Mouse (Mus musculus) lung, postnatal 0 days (tissue): ENCODE measurements around the gene Adamtsl3. TPM values are rescaled to one million over a fixed set of nuclear protein-coding genes. Genes with fewer than 3 reads are reported as not detected.

Experiments used
- ATAC-seq: fragments of 200-750 bp; cut with Nextera tagmentation; 2 replicates; pipeline ENCODE4 v1.8.0; 2017; ENCODE audit warnings: moderate library complexity
- DNase-seq: peaks from one replicate; pipeline ENCODE4 v3.0.0-alpha.2; 2016; ENCODE audit warnings: low spot score
- H3K27ac ChIP-seq: fragments of 300-500 bp; sonication (generic); 2 replicates; pipeline ENCODE4 v1.5.1; 2014; ENCODE audit warnings: antibody characterized with exemption, mild to moderate bottlenecking, low read length, mixed read lengths
- H3K27me3 ChIP-seq: fragments of 300-500 bp; sonication (generic); replicated peaks from 2 replicates; pipeline ENCODE4 v1.6.1; 2014; ENCODE audit warnings: low read length, mixed read lengths; ENCODE audit not compliant: insufficient read depth
- H3K36me3 ChIP-seq: fragments of 300-500 bp; sonication (generic); 2 replicates; pipeline ENCODE4 v1.6.1; 2014; ENCODE audit warnings: low read length, mixed read lengths; ENCODE audit not compliant: insufficient read depth
- H3K4me1 ChIP-seq: fragments of 300-500 bp; sonication (generic); 2 replicates; pipeline ENCODE4 v1.6.1; 2014; ENCODE audit warnings: antibody characterized with exemption, low read depth, low read length, mixed read lengths; ENCODE audit not compliant: insufficient read depth
- H3K4me2 ChIP-seq: fragments of 300-500 bp; sonication (generic); replicated peaks from 2 replicates; pipeline ENCODE4 v1.6.1; 2014; ENCODE audit warnings: low read depth, mild to moderate bottlenecking, low read length, moderate library complexity, mixed read lengths
- H3K4me3 ChIP-seq: fragments of 300-500 bp; sonication (generic); 2 replicates; pipeline ENCODE4 v1.5.1; 2014; ENCODE audit warnings: low read depth, low read length
- H3K9ac ChIP-seq: fragments of 300-500 bp; sonication (generic); replicated peaks from 2 replicates; pipeline ENCODE4 v1.6.1; 2014; ENCODE audit warnings: low read depth, mild to moderate bottlenecking
- H3K9me3 ChIP-seq: fragments of 300-500 bp; sonication (generic); 2 replicates; pipeline ENCODE4 v1.6.1; 2016; ENCODE audit warnings: low read length, mixed read lengths
- CTCF ChIP-seq: IDR thresholded peaks from 2 replicates; pipeline ENCODE4 v1.5.1; 2016; ENCODE audit warnings: antibody characterized with exemption, mild to moderate bottlenecking
- EP300 ChIP-seq: IDR thresholded peaks from 2 replicates; pipeline ENCODE4 v1.6.1; 2016; ENCODE audit warnings: antibody characterized with exemption, mild to moderate bottlenecking, control low read depth
- WGBS: fragments of 180-500 bp; shearing (Covaris S2); extraction: QIAGEN DNeasy Blood & Tissue Kit; methylation state at CpG from one replicate; pipeline ENCODE4 v1.1.7; 2014; 5-methylcytosine and 5-hydroxymethylcytosine counted together
- polyA plus RNA-seq: library from polyadenylated mRNA; unstranded; fragments of >200 nt; fragmentation: Nextera tagmentation; extraction: Ambion mirVana; gene quantifications from 2 replicates; pipeline ENCODE4 v1.2.1, GENCODE M21; 2015

Adamtsl3 gene
- polyA plus RNA-seq, 1 experiment from 2014 or later, result 2.4 TPM

DNA sequence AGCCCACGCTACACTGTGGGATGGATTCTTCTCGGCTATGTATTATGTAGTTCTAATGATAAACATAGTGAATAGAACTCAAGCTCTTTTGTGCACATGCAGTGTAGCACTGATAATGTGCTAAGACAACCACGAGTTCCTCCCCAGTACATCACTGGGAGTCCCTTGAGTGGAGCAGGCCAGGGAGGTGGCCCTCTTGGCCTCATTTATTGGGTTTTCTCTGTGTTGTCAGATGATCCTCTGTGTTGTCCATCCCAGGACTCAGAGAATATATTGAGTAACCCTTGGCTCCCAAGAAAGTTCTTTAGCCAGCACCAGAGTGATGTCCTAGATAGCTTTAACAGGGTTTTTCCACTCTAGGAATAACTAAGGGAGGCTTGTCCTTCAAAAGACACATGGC is 14.9 kb downstream of the Adamtsl3 start:
- DNase-seq (no peak), ATAC-seq (no peak)
- Histone ChIP-seq H3K4me2 (no peak overlapping the region), H3K4me1 (no peaks in the 10 kb centered on the region), H3K9me3 (no peaks in the 10 kb centered on the region), H3K9ac (no peak overlapping the region), H3K4me3 (no peak overlapping the region), H3K27ac (no peak overlapping the region), H3K36me3 (no peaks in the 10 kb centered on the region), H3K27me3 (no peaks in the 10 kb centered on the region)
- WGBS, result 78% methylated on average over 3 of the region's 3 CpGs
- no peak for TF ChIP-seq EP300
- no peak for TF ChIP-seq CTCF

DNA sequence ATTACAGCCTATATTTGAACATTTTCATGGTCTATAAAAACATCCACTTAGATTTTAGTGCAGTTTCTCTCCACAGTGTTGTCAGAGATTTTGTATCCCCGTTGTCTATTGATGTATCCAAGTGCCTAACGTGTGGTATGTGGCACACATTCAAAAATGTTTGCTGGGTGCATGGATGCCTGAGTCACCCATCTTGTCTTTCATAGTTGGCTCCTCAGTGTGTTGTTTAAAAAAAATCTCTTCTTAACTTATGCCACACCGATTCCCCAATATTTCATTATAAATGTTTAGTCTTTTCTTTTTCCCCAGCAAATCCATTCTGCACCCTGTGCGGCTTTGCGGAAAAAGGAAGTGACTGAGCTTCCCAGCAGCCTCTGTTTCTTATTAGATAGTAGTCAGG is 23.7 kb downstream of the Adamtsl3 start:
- 66% methylated on average over 5 of the region's 5 CpGs for WGBS
- no peaks in the 10 kb centered on the region for H3K4me1 ChIP-seq
- no peak overlapping the region for H3K27ac ChIP-seq
- no peaks in the 10 kb centered on the region for H3K9me3 ChIP-seq
- H3K9ac ChIP-seq, result no peak overlapping the region
- DNase-seq (no peak), ATAC-seq (no peak)
- H3K4me2 ChIP-seq, result no peak overlapping the region
- H3K4me3 ChIP-seq, result no peak overlapping the region
- no peaks in the 10 kb centered on the region for H3K36me3 ChIP-seq
- no peak for TF ChIP-seq EP300
- no peak for TF ChIP-seq CTCF
- H3K27me3 ChIP-seq, result no peaks in the 10 kb centered on the region

DNA sequence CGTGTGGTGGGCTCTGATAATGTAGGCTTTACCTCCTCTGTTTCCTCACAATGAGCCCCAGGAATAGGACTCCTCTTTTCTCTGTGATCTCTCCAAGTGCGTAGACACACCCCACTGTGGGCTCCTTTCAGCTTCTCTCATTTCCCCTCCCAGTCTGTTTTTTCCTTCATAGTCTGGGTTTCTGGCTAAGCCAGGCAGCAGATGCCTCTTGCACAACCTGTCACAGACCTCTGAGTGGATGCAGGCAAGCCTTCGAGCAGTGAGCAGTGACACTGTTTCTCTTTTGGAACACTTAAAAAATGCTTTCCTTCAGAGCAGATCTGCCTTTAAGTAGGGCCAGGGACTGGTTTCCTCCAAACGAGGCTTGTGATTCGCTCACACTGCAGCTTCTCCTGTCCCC is 24.2 kb downstream of the Adamtsl3 start:
- H3K4me3 ChIP-seq, result no peak overlapping the region
- H3K27me3 ChIP-seq, result no peaks in the 10 kb centered on the region
- DNase-seq, result no peak
- no peaks in the 10 kb centered on the region for H3K4me1 ChIP-seq
- H3K36me3 ChIP-seq, result no peaks in the 10 kb centered on the region
- H3K9me3 ChIP-seq, result no peaks in the 10 kb centered on the region
- TF ChIP-seq EP300, result no peak
- TF ChIP-seq CTCF, result no peak
- H3K27ac ChIP-seq, result no peak overlapping the region
- no peak for ATAC-seq
- H3K9ac ChIP-seq, result no peak overlapping the region
- 65% methylated on average over 5 of the region's 5 CpGs for WGBS
- H3K4me2 ChIP-seq, result no peak overlapping the region

DNA sequence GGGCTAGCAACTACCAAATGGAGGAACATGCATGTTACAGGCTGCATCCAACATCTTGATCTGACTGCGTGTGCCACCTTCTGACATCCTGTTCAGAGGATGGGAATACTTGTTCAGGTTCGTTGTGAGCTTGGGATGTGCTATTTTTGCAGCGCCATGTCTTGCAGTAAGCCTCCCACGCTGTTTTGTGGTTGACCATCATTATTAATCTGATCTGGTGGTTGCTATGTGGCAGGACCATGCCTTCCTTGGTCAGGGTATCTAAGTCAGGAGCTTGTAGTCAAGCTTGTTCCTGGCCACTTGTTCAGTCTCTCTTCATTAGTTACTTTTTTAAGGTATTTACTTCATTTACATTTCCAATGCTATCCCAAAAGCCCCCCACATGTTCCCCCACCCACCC is 24.7 kb downstream of the Adamtsl3 start:
- H3K27me3 ChIP-seq, result no peaks in the 10 kb centered on the region
- DNase-seq (no peak), ATAC-seq (no peak)
- no peak overlapping the region for H3K9ac ChIP-seq
- no peaks in the 10 kb centered on the region for H3K4me1 ChIP-seq
- no peak overlapping the region for H3K4me2 ChIP-seq
- no peaks in the 10 kb centered on the region for H3K36me3 ChIP-seq
- H3K9me3 ChIP-seq, result no peaks in the 10 kb centered on the region
- H3K4me3 ChIP-seq, result no peak overlapping the region
- TF ChIP-seq EP300 (no peak), CTCF (no peak)
- 86% methylated on average over 4 of the region's 4 CpGs for WGBS
- no peak overlapping the region for H3K27ac ChIP-seq

DNA sequence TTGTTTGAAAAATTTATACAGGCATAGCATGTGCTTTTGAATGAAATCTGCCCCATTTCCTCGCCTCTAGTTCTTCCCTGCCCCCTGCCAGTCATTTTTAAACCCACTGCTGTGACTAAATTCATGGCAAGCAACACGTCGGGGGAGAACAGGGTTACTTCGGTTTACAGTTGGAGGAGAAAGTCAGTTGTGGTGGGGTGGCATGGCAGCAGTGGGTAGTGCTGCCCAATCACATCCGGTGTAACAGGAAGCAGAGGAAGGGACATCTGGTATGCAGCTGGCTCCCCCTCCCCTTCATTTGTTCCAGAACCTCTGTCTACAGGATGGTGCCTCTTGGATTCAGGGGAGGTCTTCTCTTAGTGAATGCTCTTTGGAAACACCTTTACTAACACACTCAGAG is 25.6 kb downstream of the Adamtsl3 start:
- Histone ChIP-seq H3K27me3 (no peaks in the 10 kb centered on the region), H3K4me2 (no peak overlapping the region), H3K4me1 (no peaks in the 10 kb centered on the region), H3K9ac (no peak overlapping the region), H3K36me3 (no peaks in the 10 kb centered on the region), H3K4me3 (no peak overlapping the region), H3K9me3 (no peaks in the 10 kb centered on the region), H3K27ac (no peak overlapping the region)
- DNase-seq (no peak), ATAC-seq (no peak)
- TF ChIP-seq EP300, result no peak
- no peak for TF ChIP-seq CTCF
- WGBS, result 78% methylated on average over 5 of the region's 5 CpGs

DNA sequence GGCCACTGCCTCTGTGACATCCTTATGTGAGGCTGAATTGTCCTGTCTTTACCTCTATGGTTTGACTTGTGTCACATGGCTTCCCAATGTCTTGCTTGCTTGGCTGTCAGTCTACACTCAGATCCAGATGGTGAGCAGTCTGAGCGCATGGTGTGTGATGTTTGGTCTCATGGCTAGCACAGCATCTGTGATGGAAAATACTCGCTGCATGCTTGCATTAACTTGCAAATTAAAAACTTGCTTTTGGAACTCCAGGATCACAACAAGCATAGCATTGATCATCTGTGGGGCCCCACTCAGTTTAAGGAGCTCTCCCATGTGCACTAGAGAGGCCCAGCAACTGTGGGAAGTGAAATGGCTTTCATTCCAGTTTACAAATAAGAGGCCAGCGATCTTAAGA is 29.1 kb downstream of the Adamtsl3 start:
- Histone ChIP-seq H3K9me3 (no peaks in the 10 kb centered on the region), H3K36me3 (no peaks in the 10 kb centered on the region), H3K4me1 (no peaks in the 10 kb centered on the region), H3K27ac (no peak overlapping the region), H3K4me2 (no peak overlapping the region), H3K9ac (no peak overlapping the region), H3K4me3 (no peak overlapping the region), H3K27me3 (no peaks in the 10 kb centered on the region)
- no peak for ATAC-seq
- 85% methylated on average over 3 of the region's 3 CpGs for WGBS
- no peak for DNase-seq
- no peak for TF ChIP-seq EP300
- TF ChIP-seq CTCF, result no peak

DNA sequence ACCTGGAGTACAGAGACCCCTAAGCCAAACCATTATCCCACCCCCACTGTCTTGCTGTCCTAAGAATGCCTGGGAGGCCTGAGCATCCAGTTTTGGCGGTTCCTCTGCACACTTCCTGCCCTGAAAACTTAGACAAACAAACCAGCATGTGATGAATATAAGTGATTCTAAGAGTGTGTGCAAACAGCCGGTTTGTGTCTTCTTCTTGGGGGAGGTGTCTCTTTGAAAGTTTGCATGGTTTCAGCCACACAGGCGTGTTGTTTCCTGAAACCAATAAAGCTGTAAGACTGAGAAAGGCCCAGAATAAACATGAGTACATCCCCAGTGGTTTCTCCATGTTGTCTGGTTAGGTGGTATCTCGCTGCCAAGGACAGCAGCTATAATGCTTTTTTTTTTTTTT is 30.6 kb downstream of the Adamtsl3 start:
- WGBS, result 27% methylated on average over 4 of the region's 4 CpGs
- DNase-seq, result peak; percentile 26
- Histone ChIP-seq H3K27me3 (no peaks in the 10 kb centered on the region), H3K27ac (no peak overlapping the region), H3K9me3 (no peaks in the 10 kb centered on the region), H3K4me1 (no peaks in the 10 kb centered on the region), H3K36me3 (no peaks in the 10 kb centered on the region), H3K4me2 (no peak overlapping the region), H3K9ac (no peak overlapping the region), H3K4me3 (no peak overlapping the region)
- TF ChIP-seq EP300, result no peak
- no peak for TF ChIP-seq CTCF
- no peak for ATAC-seq
